Mouse (Mus musculus): ENCODE results near the gene Zfp518b.
A peak's percentile ranks its signal among the peaks of the same experiment; 100 is the strongest.

The Zfp518b gene

DNA sequence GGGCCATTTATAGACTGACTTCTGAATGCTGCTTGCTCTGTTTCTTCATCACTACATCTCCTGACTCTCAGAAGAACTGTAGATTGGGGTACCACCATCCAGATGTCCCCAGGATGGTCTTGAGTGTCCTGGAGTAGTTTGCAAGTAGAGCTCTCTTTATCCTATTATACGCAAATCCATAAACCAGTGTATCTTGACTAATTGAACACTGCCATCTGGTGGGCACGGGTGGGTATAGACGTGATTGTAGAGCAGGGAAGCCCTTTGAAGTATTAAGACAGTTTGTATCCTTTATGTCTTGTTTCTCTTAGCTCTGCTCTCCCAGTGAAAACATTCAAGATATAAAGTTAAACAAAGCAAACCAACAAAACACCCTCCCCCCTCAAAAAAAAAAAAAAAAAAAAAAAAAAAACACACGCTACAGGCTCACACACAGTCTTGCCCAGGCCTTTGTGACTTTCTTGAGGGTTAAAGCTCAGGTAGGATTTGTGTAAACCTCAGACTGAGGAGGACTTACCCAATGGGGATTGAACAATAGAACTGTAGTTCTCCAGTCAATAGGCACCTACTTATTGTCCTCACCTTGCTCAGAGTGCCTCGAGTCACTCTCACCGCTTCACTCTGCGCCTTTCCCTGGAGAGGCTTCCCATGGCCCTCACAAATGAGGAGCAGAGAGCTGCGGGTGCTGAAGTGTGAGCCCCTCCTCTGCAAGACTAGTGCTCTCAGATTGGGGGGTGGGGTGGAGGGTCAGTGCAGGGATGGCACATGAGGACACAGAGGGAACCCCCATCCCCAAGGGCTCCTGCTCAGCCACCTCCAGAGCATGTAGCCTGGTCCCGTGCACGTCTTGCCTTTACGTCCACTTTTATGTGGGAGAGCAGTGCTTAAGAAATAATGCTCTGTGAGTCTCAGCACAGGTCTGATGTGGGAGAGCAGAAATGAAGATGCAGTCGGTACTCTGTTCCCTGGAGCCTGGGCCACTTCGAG lies 51.9 kb downstream of the Zfp518b start:
- peak; percentile 80 for DNase-seq (ENCODE audit: low read depth, low spot score)

DNA sequence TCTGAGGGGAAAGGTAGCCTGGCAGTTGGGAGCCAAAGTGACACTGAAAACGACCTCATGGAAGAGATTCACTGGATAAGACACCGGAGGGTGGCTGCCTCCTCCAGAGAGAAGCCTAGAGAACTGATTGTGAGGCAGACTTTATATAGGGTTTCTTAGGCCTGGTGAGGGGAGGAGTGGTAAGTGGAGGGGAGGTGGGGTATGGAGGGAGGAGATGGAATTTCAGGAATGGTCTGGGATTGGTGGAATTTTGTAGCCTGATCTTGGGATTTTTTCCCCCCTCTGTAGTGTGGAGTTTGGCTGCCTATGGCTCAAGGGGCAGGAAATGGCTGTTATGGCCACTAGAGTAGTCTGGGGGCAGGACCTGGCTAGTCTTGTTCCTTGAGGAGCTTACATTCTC lies 56.6 kb downstream of the Zfp518b start:
- peak; percentile 60 for DNase-seq (ENCODE audit: low read depth, low spot score)

DNA sequence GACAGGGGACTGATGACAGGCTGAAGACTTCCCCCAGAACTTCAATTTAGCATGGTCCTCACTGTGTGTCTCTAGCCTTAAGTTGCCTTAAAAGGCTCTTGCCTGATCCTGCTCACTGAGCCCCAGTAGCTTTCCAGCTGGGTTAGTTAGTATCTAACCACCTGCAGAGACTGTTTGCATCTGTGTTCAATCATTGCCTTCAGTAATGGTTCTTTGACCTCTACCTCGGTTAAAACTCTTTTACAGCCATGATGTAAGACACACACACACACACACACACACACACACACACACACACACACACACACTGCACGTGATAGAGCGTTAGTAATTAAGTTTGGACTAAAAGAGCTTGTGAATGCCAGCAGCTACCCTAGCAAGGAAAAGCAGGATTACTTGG lies 57.7 kb downstream of the Zfp518b start:
- DNase-seq (ENCODE audit: low read depth, low spot score): no peak

DNA sequence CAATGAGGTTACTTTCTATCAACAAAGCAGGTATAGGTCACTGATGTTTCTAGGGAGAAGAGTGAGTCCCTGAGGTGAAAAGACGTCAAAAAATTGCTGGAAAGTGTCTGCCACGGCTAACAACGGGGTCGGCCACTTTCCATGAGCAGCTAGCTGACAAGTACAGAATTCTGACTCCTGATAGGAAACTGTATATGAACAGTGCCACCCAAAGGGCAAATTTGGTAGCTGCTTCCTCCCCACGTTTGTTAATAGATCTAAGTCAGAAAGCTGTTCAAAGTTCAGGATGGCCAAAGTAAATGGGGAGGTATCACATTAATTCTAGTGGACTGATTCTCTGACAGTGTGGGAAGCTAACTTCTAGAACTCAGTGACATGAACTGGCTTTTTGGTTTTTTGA lies 63.8 kb downstream of the Zfp518b start:
- peak; percentile 69 for DNase-seq (ENCODE audit: low read depth, low spot score)

DNA sequence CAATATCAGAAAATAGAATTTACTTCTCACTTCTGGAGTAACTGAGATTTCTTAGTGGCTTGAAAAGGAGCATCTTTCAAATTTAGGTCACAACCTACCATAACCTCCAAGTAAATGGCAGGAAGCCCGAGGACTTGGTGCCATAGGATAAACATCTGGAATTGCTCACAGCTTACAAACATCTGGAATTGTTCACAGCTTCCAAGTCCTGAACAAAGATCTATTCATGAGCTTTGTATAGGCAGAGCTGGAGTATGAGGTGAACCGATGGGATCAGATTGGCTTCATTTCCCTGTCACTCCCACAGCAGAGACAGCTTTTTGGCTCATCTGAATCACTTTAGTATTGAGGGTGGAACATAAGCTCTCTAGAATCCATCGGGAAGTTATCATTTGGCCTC lies 65.7 kb downstream of the Zfp518b start:
- DNase-seq (ENCODE audit: low read depth, low spot score): no peak
